Mouse (Mus musculus) ovary, postnatal 14 days (tissue): ENCODE data around the gene Alkbh5.

Source experiments
- DNase-seq: peaks from one replicate; pipeline ENCODE4 v3.0.0; 2022; ENCODE audit warnings: low spot score

Alkbh5 gene

DNA sequence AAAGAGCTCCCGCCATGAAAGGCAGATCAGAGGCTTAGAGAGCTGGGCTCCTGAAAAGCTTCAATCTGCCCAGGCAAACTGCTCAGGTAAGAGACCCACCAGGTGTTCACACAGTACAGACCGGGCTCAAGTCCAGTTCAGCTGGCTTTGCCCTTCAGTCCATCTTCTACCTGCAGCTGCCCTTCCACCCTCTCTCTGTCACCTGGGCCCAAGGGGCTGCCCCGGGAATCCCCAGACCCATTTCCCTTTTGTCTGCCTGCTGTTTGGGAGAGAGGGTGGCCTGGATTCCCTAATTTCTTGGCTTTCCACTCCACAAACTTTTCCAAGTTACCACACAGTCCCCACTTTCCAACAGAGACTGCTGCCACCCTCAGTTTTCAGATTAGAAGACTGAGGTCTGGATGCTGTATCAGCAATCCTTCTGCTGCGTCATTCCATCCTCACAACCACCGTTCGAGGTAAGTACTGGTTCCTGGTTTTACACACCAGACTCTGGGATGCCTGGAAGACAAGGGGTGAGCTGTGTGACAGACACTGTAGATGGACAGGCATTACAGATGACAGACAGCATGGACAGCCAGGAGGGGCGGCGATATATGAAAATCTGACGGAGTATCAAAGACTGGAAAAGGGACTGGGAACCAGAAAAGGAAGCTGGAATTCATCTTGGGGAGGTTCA, at the start of gene Alkbh5:
Alkbh5 (plus strand) TSS at position 202 of the 679 bp plus-strand sequence.
- DNase-seq: no peak

DNA sequence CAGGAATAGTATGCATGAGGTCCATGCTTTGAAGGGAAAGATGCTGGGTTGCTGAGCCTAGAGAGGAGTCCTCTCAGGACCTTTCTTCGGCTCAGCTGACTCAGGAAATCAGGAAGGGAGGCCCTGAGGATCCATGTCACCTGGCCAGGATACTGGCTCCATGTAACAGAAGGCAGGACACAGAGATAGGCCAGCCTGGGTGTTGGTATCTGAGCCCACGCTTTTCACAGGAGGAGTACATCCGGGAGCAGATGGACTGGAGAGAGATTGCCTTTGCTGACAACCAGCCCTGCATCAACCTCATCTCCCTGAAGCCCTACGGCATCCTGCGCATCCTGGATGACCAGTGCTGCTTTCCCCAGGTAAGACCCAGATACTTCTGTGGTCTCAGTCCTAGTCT, 43.5 kb upstream of the Alkbh5 start:
- DNase-seq: no peak

DNA sequence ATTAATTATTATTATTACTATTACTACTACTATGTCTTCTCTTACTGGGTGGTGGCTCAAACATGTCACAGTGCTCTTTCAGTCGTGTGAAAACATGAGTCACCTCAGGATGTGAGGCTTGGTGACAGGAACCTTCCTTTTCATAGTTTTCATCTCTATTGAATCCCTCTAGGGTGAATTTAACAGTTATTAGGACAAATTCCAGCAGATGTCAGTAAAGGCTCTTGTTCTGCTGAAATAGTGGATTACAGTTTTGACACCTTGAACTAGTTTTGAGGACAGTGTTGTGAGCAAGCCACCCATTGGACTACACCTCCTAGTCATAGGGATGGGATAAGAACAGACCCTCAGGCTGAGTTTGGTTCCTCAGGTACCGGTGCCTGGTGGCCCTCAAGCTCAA, 40.5 kb upstream of the Alkbh5 start:
- no peak for DNase-seq

DNA sequence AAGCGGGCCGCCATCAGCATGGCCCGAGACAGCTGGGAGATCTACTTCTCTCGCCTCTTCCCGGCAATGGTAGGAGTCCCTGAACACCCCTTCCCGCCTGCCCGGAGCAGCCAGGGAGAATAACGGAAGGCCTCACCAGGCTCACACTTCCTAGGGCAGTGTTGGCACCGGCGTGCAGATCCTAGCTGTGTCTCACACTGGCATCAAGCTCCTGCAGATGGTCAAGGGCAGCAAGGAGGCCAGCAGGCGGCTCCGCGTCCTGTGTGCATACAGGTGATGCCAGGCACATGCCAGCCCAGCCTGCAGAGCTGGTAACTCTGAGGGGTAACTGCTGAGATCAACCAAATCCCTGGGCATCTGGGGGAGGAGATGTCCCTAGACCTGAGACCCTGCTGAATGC, 28.9 kb upstream of the Alkbh5 start:
- DNase-seq: no peak

DNA sequence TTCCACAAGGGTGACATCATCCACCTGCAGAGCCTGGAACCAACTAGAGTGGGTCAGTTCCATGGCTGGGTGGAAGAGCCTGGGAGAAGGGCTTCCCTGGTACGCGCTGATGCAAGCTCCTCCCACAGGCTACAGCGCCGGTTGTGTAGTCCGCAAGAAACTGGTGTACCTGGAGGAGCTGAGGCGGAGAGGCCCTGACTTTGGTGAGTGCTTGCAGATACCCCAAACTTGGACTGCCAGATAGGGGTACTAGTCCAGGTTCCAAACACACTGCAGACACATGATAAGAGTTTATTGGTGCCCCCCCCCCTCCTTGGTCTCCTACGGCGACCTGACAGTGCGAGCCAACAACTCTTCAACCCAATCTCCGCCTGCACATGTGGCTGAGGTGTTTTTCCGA, 27.2 kb upstream of the Alkbh5 start:
- DNase-seq: no peak

DNA sequence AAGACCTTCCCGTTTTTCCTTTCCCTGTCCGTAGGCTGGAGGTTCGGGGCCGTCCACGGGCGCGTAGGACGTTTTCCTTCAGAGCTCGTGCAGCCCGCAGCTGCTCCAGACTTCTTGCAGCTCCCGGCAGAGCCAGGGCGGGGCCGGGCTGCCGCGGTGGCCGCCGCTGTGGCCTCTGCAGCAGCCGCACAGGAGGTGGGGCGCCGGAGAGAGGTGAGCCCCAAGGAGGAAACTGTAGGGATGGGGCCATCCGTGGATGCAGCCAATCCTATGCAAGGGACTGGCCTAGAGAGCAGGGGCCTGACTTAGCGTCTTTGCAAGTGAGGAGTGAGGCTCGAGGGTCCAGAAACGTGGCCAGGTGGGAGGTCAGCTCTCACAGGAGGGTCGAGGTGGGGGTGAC, 26.7 kb upstream of the Alkbh5 start:
- no peak for DNase-seq

DNA sequence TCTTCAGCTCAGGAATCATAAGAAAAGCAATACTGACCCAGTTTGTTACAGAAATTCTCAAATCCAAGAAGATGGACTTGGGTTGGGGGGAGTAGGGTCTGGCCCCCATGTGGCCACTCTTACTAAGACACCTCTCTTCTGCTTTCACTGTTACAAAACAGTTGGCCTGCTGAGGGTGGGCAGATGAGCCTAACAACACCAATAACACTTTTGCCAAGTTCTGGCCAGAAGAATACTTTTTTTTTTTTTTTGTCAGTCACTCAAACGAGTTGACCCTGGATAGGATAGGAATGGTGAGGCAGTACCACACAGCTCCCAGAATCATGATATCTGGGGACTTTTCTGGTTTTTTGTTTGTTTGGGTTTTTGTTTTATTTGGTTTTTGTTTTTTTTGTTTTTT, 24.3 kb upstream of the Alkbh5 start:
- no peak for DNase-seq

DNA sequence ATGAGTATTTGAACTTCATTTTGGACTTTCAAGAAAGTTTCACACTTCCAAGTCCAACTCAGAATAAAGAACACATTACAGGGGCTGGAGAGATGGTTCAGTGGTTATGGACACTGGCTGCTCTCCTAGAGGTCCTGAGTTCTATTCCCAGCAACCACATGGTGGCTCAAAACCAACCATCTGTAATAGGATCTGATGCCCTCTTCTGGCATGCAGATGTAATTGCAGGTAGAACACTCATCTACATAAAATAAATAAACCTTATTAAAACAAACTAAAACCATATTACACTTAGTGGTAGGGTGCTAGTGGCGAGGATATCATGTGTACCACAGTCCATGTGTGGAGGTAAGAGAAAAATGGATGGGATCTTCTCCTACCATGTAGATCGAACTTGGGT, 23.7 kb upstream of the Alkbh5 start:
- no peak for DNase-seq

DNA sequence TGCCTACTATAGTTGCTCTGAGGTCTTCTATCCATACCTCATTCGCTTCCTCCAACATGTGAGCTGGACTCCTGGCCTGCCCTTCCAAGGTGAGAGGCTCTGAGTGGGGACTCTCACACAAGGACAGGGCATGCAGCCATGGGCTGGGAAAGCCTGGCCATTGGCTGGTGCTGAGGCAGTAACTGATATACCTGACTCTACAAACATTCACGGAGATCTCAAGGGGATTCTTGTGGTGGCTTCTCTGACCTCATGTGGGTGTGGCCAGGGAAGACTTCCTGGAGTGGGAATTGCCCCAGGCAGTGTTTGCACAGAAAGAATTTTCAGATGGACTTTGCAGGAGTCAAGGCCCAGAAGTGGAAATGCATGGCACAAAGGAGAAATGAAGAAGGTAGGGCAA, 21.2 kb upstream of the Alkbh5 start:
- no peak for DNase-seq

DNA sequence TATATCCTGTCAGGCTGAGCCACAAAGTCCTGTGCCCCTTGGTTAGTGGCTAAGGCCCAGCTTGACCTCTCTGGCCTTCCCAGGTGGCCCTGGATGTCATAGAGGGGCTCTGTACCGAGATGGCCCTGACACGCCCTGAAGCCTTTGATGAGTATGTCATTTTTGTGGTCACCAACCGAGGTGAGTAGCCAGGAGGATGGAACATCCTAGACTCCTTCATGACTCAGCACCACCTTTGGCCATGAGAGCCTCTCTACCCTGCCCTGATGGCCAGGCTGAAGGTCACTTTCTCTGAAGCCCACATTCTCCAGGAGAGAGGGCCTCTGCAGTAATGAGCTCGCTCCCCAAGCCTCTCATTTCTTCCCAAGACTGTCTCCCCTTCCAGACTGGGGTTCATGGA, 17.9 kb upstream of the Alkbh5 start:
- no peak for DNase-seq

DNA sequence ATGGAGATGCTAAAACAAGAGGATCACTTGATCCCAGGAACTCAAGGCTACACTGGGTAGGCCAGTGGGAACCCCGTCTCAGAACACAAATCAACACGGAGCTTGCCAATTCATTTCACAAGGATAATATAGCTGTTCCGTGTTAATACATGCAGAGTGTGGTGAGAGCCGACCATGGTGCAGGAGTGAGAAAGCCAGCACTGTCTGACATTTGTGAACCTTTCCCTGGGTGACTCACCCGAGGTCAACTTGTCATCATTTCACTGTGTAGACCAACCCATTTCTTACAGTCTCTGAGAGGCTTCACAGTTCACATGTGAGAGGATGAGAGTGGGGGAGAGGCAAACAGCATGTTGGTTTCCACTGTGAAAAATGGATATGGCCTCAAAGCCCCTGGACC, 14.2 kb upstream of the Alkbh5 start:
- no peak for DNase-seq

DNA sequence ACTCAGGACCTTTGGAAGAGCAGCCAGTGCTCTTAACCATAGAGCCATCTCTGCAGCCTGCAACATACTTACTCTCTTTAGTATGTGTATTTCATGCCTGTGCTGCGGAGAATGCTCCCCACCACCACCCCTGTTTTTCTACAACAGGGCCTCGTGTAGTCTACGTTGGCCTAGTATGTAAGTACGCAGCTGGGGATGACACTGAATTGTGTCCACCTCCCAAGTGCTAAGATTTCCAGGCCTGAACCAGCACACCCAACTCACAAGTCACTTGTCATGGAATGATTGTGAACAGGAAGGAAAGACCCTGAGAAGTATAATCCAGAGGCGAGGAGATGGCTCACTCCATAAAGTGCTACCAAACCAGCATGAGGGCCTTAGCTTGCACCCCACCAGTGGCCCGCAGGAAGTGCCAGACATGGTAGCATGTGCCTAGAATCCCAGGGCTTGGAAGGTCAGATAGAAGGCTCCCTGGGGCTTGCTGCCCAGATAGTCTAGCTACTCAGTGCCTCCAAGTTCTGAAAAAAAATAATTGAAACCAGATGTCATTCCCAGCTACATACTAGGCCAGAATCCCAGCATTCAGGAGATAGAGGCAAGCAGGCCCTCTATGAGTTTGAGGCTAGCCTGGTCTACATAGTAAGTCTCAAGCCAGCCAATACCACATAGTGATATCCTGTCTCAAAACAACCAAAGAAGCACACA, 13.4 kb upstream of the Alkbh5 start:
- no peak for DNase-seq

DNA sequence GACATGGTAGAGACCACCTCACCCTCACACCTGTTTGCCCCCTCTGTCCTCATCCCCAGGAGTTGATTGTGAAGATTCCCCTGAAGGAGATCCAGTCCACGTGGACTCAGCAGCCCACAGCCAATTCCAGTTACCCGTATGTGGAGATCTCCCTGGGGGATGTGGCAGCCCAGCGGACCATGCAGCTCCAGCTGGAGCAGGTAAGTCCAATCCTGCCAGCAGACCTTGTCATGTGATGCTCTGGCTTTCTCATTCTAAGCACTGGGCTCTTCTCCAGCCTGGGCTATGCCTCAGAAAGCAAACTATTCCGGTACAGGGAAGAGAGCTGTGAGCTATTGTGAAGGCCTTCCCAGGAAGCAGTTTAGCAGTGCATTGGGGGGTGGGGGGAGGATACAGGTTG, 9.7 kb upstream of the Alkbh5 start:
- DNase-seq: no peak

DNA sequence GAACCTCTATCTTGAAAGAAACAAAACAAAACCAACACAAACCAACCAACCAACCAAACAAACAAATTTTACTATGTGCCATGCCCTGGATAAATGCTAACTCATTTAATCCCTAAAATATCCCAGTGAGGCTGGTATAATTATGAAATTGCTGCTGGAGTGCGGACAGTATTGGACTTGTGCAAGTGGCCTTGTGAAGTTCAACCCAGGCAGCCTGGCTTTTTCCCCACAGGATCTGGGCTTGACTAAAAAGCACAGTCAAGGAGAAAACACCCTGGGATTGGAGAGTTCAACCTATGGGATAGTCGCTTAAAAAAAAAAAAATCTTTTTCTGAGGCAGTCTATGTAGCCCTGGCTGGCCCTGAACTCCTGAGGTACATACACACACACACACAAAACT, 505 bp upstream of the Alkbh5 start:
- no peak for DNase-seq

DNA sequence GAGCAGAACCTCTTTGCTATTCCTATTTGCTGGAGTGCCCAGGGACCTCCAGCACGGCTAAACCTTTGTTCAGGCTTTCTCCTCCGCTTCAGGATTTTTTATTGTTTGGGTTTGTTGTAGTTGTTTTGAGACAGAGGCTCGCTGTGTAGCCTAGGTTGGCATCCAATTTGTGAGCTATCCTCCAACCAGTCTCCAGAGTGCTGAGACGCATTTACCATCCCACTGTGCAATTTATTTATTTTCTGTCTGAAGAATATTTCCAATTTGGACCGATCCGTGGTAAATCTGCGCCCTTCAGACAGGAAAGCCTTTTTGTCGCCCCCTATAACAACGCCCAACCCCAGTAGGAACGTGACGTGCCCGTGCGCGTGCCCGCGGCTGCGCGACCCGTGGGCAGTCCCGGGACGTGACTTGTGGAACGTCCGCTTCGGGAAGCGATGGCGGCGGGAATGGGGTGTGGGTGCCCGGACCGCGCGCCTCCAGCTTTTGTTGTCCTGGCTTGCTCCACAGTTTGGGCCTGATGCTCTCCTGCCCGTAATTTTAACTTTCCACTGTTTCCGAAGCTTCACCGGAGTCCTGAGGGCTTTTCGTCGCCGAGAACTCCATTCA, 782 bp downstream of the Alkbh5 start:
- DNase-seq: peak; percentile 90

DNA sequence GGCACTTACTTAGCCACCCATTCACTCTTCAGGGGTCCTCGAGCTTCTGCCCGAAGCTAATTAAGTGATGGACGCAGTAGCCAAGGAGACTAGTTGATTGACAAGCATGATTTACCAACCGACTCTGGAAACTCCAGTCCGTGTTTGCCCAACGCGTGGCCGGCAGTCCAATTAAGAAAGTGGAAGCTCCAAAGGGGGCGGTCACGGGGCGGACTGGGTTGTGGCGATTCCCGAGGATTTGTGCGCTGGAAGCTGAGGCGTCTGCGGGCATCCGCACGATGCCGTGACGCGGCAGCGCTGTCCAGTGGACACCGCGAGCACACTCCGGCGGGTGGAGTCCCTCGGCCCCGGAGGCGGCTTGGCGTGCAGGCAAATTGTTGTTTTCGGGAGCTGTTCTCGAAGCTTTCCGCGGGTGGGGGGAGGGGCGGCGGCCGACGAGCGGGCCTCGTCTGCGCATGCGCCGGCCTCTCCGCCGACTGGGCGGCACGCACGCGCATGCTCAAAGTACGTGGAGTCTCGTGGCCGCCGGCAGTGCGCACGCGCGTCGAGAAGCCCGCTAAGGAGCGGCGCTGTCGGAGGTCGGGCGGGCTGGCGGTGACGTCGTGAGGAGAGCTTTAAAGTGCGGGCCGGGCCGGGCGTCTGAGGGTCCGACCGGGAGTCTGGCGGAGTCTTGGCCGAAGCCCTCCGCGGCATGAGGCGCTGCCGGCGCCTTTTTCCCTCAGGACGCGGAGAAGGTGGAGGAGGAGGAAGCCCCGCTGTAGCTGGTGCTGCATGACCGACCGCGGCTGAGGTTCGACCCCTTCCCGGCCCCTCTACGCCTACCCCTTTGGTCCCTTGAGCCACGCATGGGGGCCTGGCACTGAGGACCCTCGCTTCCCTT, 1.5 kb downstream of the Alkbh5 start:
- DNase-seq: peak; percentile 89

DNA sequence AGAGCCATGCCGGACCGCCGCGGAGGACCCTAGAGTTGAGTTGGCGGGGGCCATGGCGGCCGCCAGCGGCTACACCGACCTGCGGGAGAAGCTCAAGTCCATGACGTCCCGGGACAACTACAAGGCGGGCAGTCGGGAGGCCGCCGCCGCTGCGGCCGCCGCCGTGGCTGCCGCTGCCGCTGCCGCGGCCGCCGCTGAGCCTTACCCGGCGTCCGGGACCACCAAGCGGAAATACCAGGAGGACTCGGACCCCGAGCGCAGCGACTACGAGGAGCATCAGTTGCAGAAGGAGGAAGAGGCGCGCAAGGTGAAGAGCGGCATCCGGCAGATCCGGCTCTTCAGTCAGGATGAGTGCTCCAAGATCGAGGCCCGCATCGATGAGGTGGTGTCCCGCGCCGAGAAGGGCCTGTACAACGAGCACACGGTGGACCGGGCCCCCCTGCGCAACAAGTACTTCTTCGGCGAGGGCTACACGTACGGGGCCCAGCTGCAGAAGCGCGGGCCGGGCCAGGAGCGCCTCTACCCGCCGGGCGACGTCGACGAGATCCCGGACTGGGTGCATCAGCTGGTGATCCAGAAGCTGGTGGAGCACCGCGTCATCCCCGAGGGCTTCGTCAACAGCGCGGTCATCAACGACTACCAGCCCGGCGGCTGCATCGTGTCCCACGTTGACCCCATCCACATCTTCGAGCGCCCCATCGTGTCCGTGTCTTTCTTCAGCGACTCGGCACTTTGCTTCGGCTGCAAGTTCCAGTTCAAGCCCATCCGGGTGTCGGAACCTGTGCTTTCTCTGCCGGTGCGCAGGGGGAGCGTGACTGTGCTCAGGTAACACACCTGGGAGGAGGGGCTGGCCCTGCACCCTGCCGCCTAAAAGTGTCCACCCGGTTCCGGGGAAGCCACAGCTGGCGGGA, 2.4 kb downstream of the Alkbh5 start:
- no peak for DNase-seq

DNA sequence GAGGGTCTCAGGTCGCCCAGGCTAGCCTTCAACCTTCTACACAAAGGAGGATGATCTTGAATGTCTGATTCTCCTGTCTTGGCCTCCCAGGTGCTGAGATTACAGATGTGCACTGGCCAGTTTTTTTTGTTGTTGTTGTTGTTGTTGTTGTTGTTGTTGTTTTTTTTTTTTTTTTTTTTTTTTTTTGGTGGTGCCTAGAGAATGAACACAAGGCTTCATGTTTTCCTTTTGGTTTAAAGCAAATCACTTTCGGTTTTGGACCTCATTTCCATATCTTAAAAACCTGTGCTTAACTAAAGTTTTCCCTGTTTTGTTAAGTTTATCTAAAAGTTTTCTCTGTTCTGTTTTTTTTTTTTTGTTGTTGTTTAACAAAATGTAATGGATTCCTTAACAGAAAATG, 3.4 kb downstream of the Alkbh5 start:
- DNase-seq: no peak

DNA sequence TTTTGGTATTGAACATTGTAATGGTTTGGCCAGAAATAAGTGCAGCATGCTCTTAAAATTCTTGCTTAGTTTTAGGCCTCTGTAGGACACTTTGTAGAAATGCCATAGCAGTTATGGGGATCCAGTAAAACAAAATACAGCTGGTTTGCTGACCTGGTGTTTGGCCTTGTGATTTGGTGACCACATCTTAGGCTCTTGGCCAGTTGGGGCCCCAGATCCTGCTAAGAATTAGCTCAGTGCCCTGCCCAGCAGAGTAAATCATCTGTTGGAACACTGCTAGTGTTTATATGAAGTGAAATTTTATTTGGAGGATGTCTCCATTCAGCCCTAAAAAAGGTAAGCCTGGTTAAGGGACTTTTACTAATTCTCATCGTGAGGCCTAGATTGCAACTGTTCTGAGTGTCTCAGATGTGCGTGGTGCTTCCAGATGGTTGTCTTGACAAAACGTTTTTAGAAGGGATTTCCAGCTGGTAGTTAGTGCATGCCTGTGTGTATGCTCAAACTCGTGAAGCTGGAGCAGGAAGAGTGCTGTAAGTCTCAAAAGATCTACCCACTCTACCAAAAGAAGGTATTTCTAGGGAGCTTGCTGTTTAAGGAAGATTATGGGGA, 3.9 kb downstream of the Alkbh5 start:
- no peak for DNase-seq

DNA sequence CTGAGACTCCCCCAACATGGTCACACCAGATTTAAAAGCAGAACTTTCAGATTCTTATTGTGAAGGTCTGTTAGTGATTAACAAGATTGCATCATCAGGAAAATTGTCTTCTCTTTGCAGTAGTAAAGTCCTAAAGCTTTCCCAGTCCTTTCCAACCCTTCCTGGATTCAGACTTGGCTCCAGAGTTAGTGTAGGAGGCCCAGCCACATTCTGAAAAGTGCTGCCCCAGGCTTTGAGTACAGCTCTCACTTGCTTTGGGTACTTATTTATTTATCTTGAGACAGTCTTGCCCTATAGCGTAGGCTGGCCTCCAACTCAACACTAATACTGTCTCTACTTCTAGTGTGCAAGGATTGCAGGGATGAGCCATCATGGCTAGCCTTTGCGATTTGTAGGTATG, 4.6 kb downstream of the Alkbh5 start:
- no peak for DNase-seq

DNA sequence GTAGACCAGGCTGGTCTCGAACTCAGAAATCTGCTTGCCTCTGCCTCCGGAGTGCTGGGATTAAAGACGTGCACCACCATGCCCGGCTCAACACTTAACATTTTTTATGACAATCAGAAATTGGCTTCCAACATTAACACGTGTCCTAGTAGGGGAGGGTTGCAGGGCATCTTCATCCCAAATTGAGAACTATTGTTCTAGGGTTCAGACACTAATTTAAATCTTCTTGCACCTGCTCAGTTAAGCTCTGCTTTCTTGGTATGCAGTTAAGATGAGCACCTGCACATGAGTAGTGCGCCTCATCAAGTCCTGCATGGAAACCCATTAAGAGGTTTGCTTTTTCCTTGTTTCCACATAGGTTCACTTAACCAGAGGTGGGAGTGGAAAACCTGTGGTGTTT, 5.7 kb downstream of the Alkbh5 start:
- no peak for DNase-seq
